Mouse (Mus musculus) embryonic facial prominence, embryonic 12.5 days (tissue): ENCODE data around the gene Cc2d1b. TPM values are rescaled to one million over a fixed set of nuclear protein-coding genes. Genes with fewer than 3 reads are reported as not detected.

Experiments used
- polyA plus RNA-seq: library from polyadenylated mRNA; unstranded; fragments of >200 nt; fragmentation: Nextera tagmentation; extraction: Ambion mirVana; gene quantifications from 2 replicates; pipeline ENCODE4 v1.2.1, GENCODE M21; 2016

The Cc2d1b gene
- polyA plus RNA-seq, 1 experiment from 2014 or later: 34.4 TPM

Other genes starting within 250 kb of the Cc2d1b start
- 13.3 and 14.4 TPM in 2 replicates for gene Shisal2a, start 236.6 kb upstream of the Cc2d1b start, polyA plus RNA-seq
- gene Gpx7, start 213.0 kb upstream of the Cc2d1b start, polyA plus RNA-seq: 62.7 and 67.1 TPM in 2 replicates
- 140 and 146 TPM in 2 replicates for gene Tut4, start 160.5 kb upstream of the Cc2d1b start, polyA plus RNA-seq
- 101 and 106 TPM in 2 replicates for gene Prpf38a, start 40.6 kb upstream of the Cc2d1b start, polyA plus RNA-seq
- 14.2 and 17.0 TPM in 2 replicates for gene Orc1, start 40.5 kb upstream of the Cc2d1b start, polyA plus RNA-seq
- gene 3110021N24Rik, start 99.7 kb downstream of the Cc2d1b start, polyA plus RNA-seq: 2.5 and 3.0 TPM in 2 replicates
- gene Zfyve9, start 160.9 kb downstream of the Cc2d1b start, polyA plus RNA-seq: 6.3 and 6.6 TPM in 2 replicates
- gene Btf3l4, start 213.7 kb downstream of the Cc2d1b start, polyA plus RNA-seq: 208 and 229 TPM in 2 replicates
- gene Txndc12, start 214.7 kb downstream of the Cc2d1b start, polyA plus RNA-seq: 114 and 118 TPM in 2 replicates
- 49.7 and 52.3 TPM in 2 replicates for gene Kti12, start 227.8 kb downstream of the Cc2d1b start, polyA plus RNA-seq
- gene A730015C16Rik, start 228.7 kb downstream of the Cc2d1b start, polyA plus RNA-seq: 1.9 and 2.5 TPM in 2 replicates